Mouse (Mus musculus): Measurements from ENCODE around the gene Acp4. TPM values are rescaled to one million over a fixed set of nuclear protein-coding genes. Genes with fewer than 3 reads are reported as not detected.

The Acp4 gene
- polyA plus RNA-seq, 1 experiment from 2014 or later = not detected

GRCm38 (mm10) chr7:44272546-44272945 lies 15.4 kb upstream of the Acp4 start:
- H3K9ac ChIP-seq (ENCODE audit: low read length) = no peak overlapping the region
- H3K27me3 ChIP-seq (ENCODE audit: control insufficient read depth, insufficient read depth, low read length) = no peaks in the 10 kb centered on the region
- ATAC-seq (ENCODE audit: insufficient read depth, low FRiP score, low TSS enrichment) (no peak), DNase-seq (ENCODE audit: low spot score) (no peak)
- H3K4me2 ChIP-seq (ENCODE audit: low read depth) = no peak overlapping the region
- WGBS = 95% methylated on average over 7 of the region's 7 CpGs
- H3K9me3 ChIP-seq (ENCODE audit: control insufficient read depth, low read length) = no peaks in the 10 kb centered on the region
- H3K27ac ChIP-seq (ENCODE audit: low read depth, low read length) = no peak overlapping the region
- no peaks in the 10 kb centered on the region for H3K4me1 ChIP-seq (ENCODE audit: control insufficient read depth, insufficient read depth, low read length)
- no peak overlapping the region for H3K4me3 ChIP-seq (ENCODE audit: low read depth, low read length)
- H3K36me3 ChIP-seq (ENCODE audit: control insufficient read depth, insufficient read depth, low read length) = no peaks in the 10 kb centered on the region

- Histone ChIP-seq H3K36me3 (ENCODE audit: control insufficient read depth, insufficient read depth, low read length) (no peaks in the 10 kb centered on the region), H3K4me1 (ENCODE audit: control insufficient read depth, insufficient read depth, low read length) (no peaks in the 10 kb centered on the region), H3K27ac (ENCODE audit: low read depth, low read length) (no peak overlapping the region), H3K9me3 (ENCODE audit: control insufficient read depth, low read length) (no peaks in the 10 kb centered on the region), H3K4me3 (ENCODE audit: low read depth, low read length) (no peak overlapping the region), H3K9ac (ENCODE audit: low read length) (no peak overlapping the region), H3K4me2 (ENCODE audit: low read depth) (no peak overlapping the region), H3K27me3 (ENCODE audit: control insufficient read depth, insufficient read depth, low read length) (no peaks in the 10 kb centered on the region)
- 70% methylated on average over 2 of the region's 2 CpGs for WGBS
- ATAC-seq (ENCODE audit: insufficient read depth, low FRiP score, low TSS enrichment) (no peak), DNase-seq (ENCODE audit: low spot score) (no peak)
Measured at GRCm38 (mm10) chr7:44271309-44271708, 14.1 kb upstream of the Acp4 start.

GRCm38 (mm10) chr7:44269397-44269796 lies 12.2 kb upstream of the Acp4 start:
- DNase-seq (ENCODE audit: low spot score) (no peak), ATAC-seq (ENCODE audit: insufficient read depth, low FRiP score, low TSS enrichment) (no peak)
- H3K27ac ChIP-seq (ENCODE audit: low read depth, low read length) = no peak overlapping the region
- WGBS = 77% methylated on average over 2 of the region's 2 CpGs
- no peaks in the 10 kb centered on the region for H3K36me3 ChIP-seq (ENCODE audit: control insufficient read depth, insufficient read depth, low read length)
- H3K4me3 ChIP-seq (ENCODE audit: low read depth, low read length) = no peak overlapping the region
- peaks cover 4% of the 10 kb centered on the region; the same call in 1 of the 2 replicates for H3K27me3 ChIP-seq (ENCODE audit: control insufficient read depth, insufficient read depth, low read length)
- H3K4me1 ChIP-seq (ENCODE audit: control insufficient read depth, insufficient read depth, low read length) = no peaks in the 10 kb centered on the region
- no peaks in the 10 kb centered on the region for H3K9me3 ChIP-seq (ENCODE audit: control insufficient read depth, low read length)
- no peak overlapping the region for H3K4me2 ChIP-seq (ENCODE audit: low read depth)
- H3K9ac ChIP-seq (ENCODE audit: low read length) = no peak overlapping the region

GRCm38 (mm10) chr7:44268117-44268516 lies 10.9 kb upstream of the Acp4 start:
- Histone ChIP-seq H3K36me3 (ENCODE audit: control insufficient read depth, insufficient read depth, low read length) (no peaks in the 10 kb centered on the region), H3K27me3 (ENCODE audit: control insufficient read depth, insufficient read depth, low read length) (peaks cover 4% of the 10 kb centered on the region; the same call in 1 of the 2 replicates), H3K9me3 (ENCODE audit: control insufficient read depth, low read length) (no peaks in the 10 kb centered on the region), H3K27ac (ENCODE audit: low read depth, low read length) (no peak overlapping the region), H3K4me1 (ENCODE audit: control insufficient read depth, insufficient read depth, low read length) (no peaks in the 10 kb centered on the region), H3K4me3 (ENCODE audit: low read depth, low read length) (no peak overlapping the region), H3K4me2 (ENCODE audit: low read depth) (no peak overlapping the region), H3K9ac (ENCODE audit: low read length) (no peak overlapping the region)
- DNase-seq (ENCODE audit: low spot score) (no peak), ATAC-seq (ENCODE audit: insufficient read depth, low FRiP score, low TSS enrichment) (no peak)
- 82% methylated on average over 11 of the region's 11 CpGs for WGBS

- Histone ChIP-seq H3K9ac (ENCODE audit: low read length) (no peak overlapping the region), H3K27ac (ENCODE audit: low read depth, low read length) (no peak overlapping the region), H3K4me2 (ENCODE audit: low read depth) (peak overlapping the region; percentile 39), H3K9me3 (ENCODE audit: control insufficient read depth, low read length) (no peaks in the 10 kb centered on the region), H3K36me3 (ENCODE audit: control insufficient read depth, insufficient read depth, low read length) (no peaks in the 10 kb centered on the region), H3K4me3 (ENCODE audit: low read depth, low read length) (0 out of 2 replicates have a peak overlapping the region, but pooled peaks have one; percentile 8), H3K4me1 (ENCODE audit: control insufficient read depth, insufficient read depth, low read length) (no peaks in the 10 kb centered on the region), H3K27me3 (ENCODE audit: control insufficient read depth, insufficient read depth, low read length) (peaks cover 4% of the 10 kb centered on the region; the same call in 1 of the 2 replicates)
- 2% methylated on average over 34 of the region's 34 CpGs for WGBS
- ATAC-seq (ENCODE audit: insufficient read depth, low FRiP score, low TSS enrichment) = peak; percentile 73
- DNase-seq (ENCODE audit: low spot score) = peak; percentile 97
Measured at GRCm38 (mm10) chr7:44262791-44263643, 5.8 kb upstream of the Acp4 start.

- Histone ChIP-seq H3K36me3 (ENCODE audit: control insufficient read depth, insufficient read depth, low read length) (no peaks in the 10 kb centered on the region), H3K27ac (ENCODE audit: low read depth, low read length) (no peak within 1 kb of the TSS), H3K9ac (ENCODE audit: low read length) (no peak within 1 kb of the TSS), H3K4me2 (ENCODE audit: low read depth) (no peak within 1 kb of the TSS), H3K4me3 (ENCODE audit: low read depth, low read length) (no peak within 1 kb of the TSS), H3K9me3 (ENCODE audit: control insufficient read depth, low read length) (no peaks in the 10 kb centered on the region), H3K4me1 (ENCODE audit: control insufficient read depth, insufficient read depth, low read length) (no peaks in the 10 kb centered on the region), H3K27me3 (ENCODE audit: control insufficient read depth, insufficient read depth, low read length) (peaks cover 4% of the 10 kb centered on the region; the same call in 1 of the 2 replicates)
- DNase-seq (ENCODE audit: low spot score) (no peak), ATAC-seq (ENCODE audit: insufficient read depth, low FRiP score, low TSS enrichment) (no peak)
- 50% methylated on average over 5 of the region's 5 CpGs for WGBS
Measured at GRCm38 (mm10) chr7:44261147-44261546, 4.0 kb upstream of the Acp4 start, which contains the start of gene Gm15517. Gm15517 (plus strand) TSS chr7:44261447.

- ATAC-seq (ENCODE audit: insufficient read depth, low FRiP score, low TSS enrichment) (no peak), DNase-seq (ENCODE audit: low spot score) (no peak)
- 75% methylated on average over 6 of the region's 6 CpGs for WGBS
- no peaks in the 10 kb centered on the region for H3K9me3 ChIP-seq (ENCODE audit: control insufficient read depth, low read length)
- H3K4me1 ChIP-seq (ENCODE audit: control insufficient read depth, insufficient read depth, low read length) = no peaks in the 10 kb centered on the region
- H3K4me2 ChIP-seq (ENCODE audit: low read depth) = no peak overlapping the region
- H3K4me3 ChIP-seq (ENCODE audit: low read depth, low read length) = no peak overlapping the region
- no peak overlapping the region for H3K27ac ChIP-seq (ENCODE audit: low read depth, low read length)
- H3K36me3 ChIP-seq (ENCODE audit: control insufficient read depth, insufficient read depth, low read length) = no peaks in the 10 kb centered on the region
- H3K27me3 ChIP-seq (ENCODE audit: control insufficient read depth, insufficient read depth, low read length) = peaks cover 4% of the 10 kb centered on the region; the same call in 1 of the 2 replicates
- no peak overlapping the region for H3K9ac ChIP-seq (ENCODE audit: low read length)
Measured at GRCm38 (mm10) chr7:44260410-44260809, 3.2 kb upstream of the Acp4 start.

GRCm38 (mm10) chr7:44254930-44255329 lies 2.2 kb downstream of the Acp4 start:
- no peaks in the 10 kb centered on the region for H3K27me3 ChIP-seq (ENCODE audit: control insufficient read depth, insufficient read depth, low read length)
- WGBS = 94% methylated on average over 6 of the region's 6 CpGs
- no peak overlapping the region for H3K4me2 ChIP-seq (ENCODE audit: low read depth)
- no peak overlapping the region for H3K27ac ChIP-seq (ENCODE audit: low read depth, low read length)
- H3K9ac ChIP-seq (ENCODE audit: low read length) = no peak overlapping the region
- H3K4me3 ChIP-seq (ENCODE audit: low read depth, low read length) = no peak overlapping the region
- ATAC-seq (ENCODE audit: insufficient read depth, low FRiP score, low TSS enrichment) = no peak
- no peak for DNase-seq (ENCODE audit: low spot score)
- no peaks in the 10 kb centered on the region for H3K4me1 ChIP-seq (ENCODE audit: control insufficient read depth, insufficient read depth, low read length)
- H3K36me3 ChIP-seq (ENCODE audit: control insufficient read depth, insufficient read depth, low read length) = peaks cover 17% of the 10 kb centered on the region
- no peaks in the 10 kb centered on the region for H3K9me3 ChIP-seq (ENCODE audit: control insufficient read depth, low read length)
